Mouse (Mus musculus): Measurements from ENCODE around the gene Prpsap1. TPM values are rescaled to one million over a fixed set of nuclear protein-coding genes. Genes with fewer than 3 reads are reported as not detected.
A peak's percentile ranks its signal among the peaks of the same experiment; 100 is the strongest.

Prpsap1 gene
- 78.2 TPM for polyA plus RNA-seq (2012; fragmentation: generic; extraction: Trizol)

GRCm38 (mm10) chr11:116493795-116494252, at the start of gene Prpsap1:
Prpsap1 (minus strand) TSS chr11:116494202.
- Histone ChIP-seq H3K4me2 (ENCODE audit: low read depth) (peak within 1 kb of the TSS; percentile 56), H3K27me3 (ENCODE audit: control insufficient read depth, insufficient read depth, insufficient read length) (no peaks in the 10 kb centered on the region), H3K36me3 (ENCODE audit: control insufficient read depth, insufficient read depth) (no peaks in the 10 kb centered on the region), H3ac (ENCODE audit: control insufficient read depth, insufficient read length) (no peak within 1 kb of the TSS), H3K4me3 (no peak within 1 kb of the TSS), H3K79me2 (ENCODE audit: control insufficient read depth, insufficient read depth) (peaks cover 11% of the 10 kb centered on the region)
- TF ChIP-seq MAX (IDR thresholded peaks at IDR 0.05; ENCODE audit: low read depth) = no peak
- peak; percentile 16 for TF ChIP-seq TCF12 (IDR thresholded peaks at IDR 0.05; ENCODE audit: insufficient read depth, poor library complexity, severe bottlenecking)
- TF ChIP-seq MYOD1 (IDR thresholded peaks at IDR 0.05; ENCODE audit: control insufficient read depth in 1 of 3, insufficient read length in 2 of 3, low read depth in 2 of 3) = peak; percentile 36 to 74 (median 66)
- TF ChIP-seq CEBPB (IDR thresholded peaks at IDR 0.05; ENCODE audit: insufficient read depth, poor library complexity, severe bottlenecking) = peak; percentile 83
- no peak for TF ChIP-seq POLR2A (IDR thresholded peaks at IDR 0.05; ENCODE audit: insufficient read length, low read depth)
- TF ChIP-seq MYOG (IDR thresholded peaks at IDR 0.05; ENCODE audit: control insufficient read depth in 1 of 3, insufficient read depth in 1 of 3, insufficient read length in 2 of 3, low read depth in 2 of 3) = peak; percentile 45 to 80 (median 51)
- no peak for TF ChIP-seq SRF (IDR thresholded peaks at IDR 0.05; ENCODE audit: control insufficient read depth, insufficient read length, low read depth)
- TF ChIP-seq REST (IDR thresholded peaks at IDR 0.05; ENCODE audit: insufficient read depth, insufficient read length) = no peak
- no peak for TF ChIP-seq POLR2AphosphoS2 (IDR thresholded peaks at IDR 0.05; ENCODE audit: insufficient read length, low read depth)

- no peak overlapping the region for H3K4me2 ChIP-seq (ENCODE audit: low read depth)
- TF ChIP-seq REST (IDR thresholded peaks at IDR 0.05; ENCODE audit: insufficient read depth, insufficient read length) = no peak
- TF ChIP-seq TCF3 (IDR thresholded peaks at IDR 0.05; ENCODE audit: insufficient read length, low read depth) = no peak
- no peaks in the 10 kb centered on the region for H3K79me2 ChIP-seq (ENCODE audit: control insufficient read depth, insufficient read depth)
- H3ac ChIP-seq (ENCODE audit: control insufficient read depth, insufficient read length) = no peak overlapping the region
- H3K27me3 ChIP-seq (ENCODE audit: control insufficient read depth, insufficient read depth, insufficient read length) = no peaks in the 10 kb centered on the region
- no peak overlapping the region for H3K4me3 ChIP-seq
- peaks cover 14% of the 10 kb centered on the region for H3K36me3 ChIP-seq (ENCODE audit: control insufficient read depth, insufficient read depth)
These were observed 49.1 kb upstream of the Prpsap1 start for GRCm38 (mm10) chr11:116543110-116543509.

GRCm38 (mm10) chr11:116541183-116541582, 47.2 kb upstream of the Prpsap1 start:
- no peak overlapping the region for H3K4me2 ChIP-seq (ENCODE audit: low read depth)
- H3ac ChIP-seq (ENCODE audit: control insufficient read depth, insufficient read length) = no peak overlapping the region
- H3K36me3 ChIP-seq (ENCODE audit: control insufficient read depth, insufficient read depth) = peaks cover 14% of the 10 kb centered on the region
- no peak overlapping the region for H3K4me3 ChIP-seq
- H3K27me3 ChIP-seq (ENCODE audit: control insufficient read depth, insufficient read depth, insufficient read length) = no peaks in the 10 kb centered on the region
- no peaks in the 10 kb centered on the region for H3K79me2 ChIP-seq (ENCODE audit: control insufficient read depth, insufficient read depth)
- no peak for TF ChIP-seq SRF (IDR thresholded peaks at IDR 0.05; ENCODE audit: control insufficient read depth, insufficient read length, low read depth)
- TF ChIP-seq MYOD1 (IDR thresholded peaks at IDR 0.05; ENCODE audit: control insufficient read depth in 1 of 3, insufficient read length in 2 of 3, low read depth in 2 of 3) = peak in 1 of 3 experiments; percentile 2

- H3K79me2 ChIP-seq (ENCODE audit: control insufficient read depth, insufficient read depth) = no peaks in the 10 kb centered on the region
- H3K4me2 ChIP-seq (ENCODE audit: low read depth) = no peak overlapping the region
- no peak overlapping the region for H3ac ChIP-seq (ENCODE audit: control insufficient read depth, insufficient read length)
- H3K27me3 ChIP-seq (ENCODE audit: control insufficient read depth, insufficient read depth, insufficient read length) = no peaks in the 10 kb centered on the region
- H3K4me3 ChIP-seq = no peak overlapping the region
- peaks cover 10% of the 10 kb centered on the region for H3K36me3 ChIP-seq (ENCODE audit: control insufficient read depth, insufficient read depth)
- TF ChIP-seq CEBPB (IDR thresholded peaks at IDR 0.05; ENCODE audit: insufficient read depth, poor library complexity, severe bottlenecking) = no peak
- TF ChIP-seq MAX (IDR thresholded peaks at IDR 0.05; ENCODE audit: low read depth) = no peak
- no peak for TF ChIP-seq MYOG (IDR thresholded peaks at IDR 0.05; ENCODE audit: control insufficient read depth in 1 of 3, insufficient read depth in 1 of 3, insufficient read length in 2 of 3, low read depth in 2 of 3)
- no peak for TF ChIP-seq TCF3 (IDR thresholded peaks at IDR 0.05; ENCODE audit: insufficient read length, low read depth)
- no peak for TF ChIP-seq MYOD1 (IDR thresholded peaks at IDR 0.05; ENCODE audit: control insufficient read depth in 1 of 3, insufficient read length in 2 of 3, low read depth in 2 of 3)
- no peak for TF ChIP-seq SRF (IDR thresholded peaks at IDR 0.05; ENCODE audit: control insufficient read depth, insufficient read length, low read depth)
- no peak for TF ChIP-seq POLR2A (IDR thresholded peaks at IDR 0.05; ENCODE audit: insufficient read length, low read depth)
- no peak for TF ChIP-seq E2F4 (IDR thresholded peaks at IDR 0.05; ENCODE audit: insufficient read depth)
- TF ChIP-seq TCF12 (IDR thresholded peaks at IDR 0.05; ENCODE audit: insufficient read depth, poor library complexity, severe bottlenecking) = no peak
These were observed 44.2 kb upstream of the Prpsap1 start for GRCm38 (mm10) chr11:116538142-116538735.

- Histone ChIP-seq H3K4me3 (no peak overlapping the region), H3K79me2 (ENCODE audit: control insufficient read depth, insufficient read depth) (no peaks in the 10 kb centered on the region), H3K36me3 (ENCODE audit: control insufficient read depth, insufficient read depth) (peaks cover 5% of the 10 kb centered on the region)
These were observed 43.4 kb upstream of the Prpsap1 start for GRCm38 (mm10) chr11:116537388-116537787.

More at GRCm38 (mm10) chr11:116537388-116537787, 43.4 kb upstream of the Prpsap1 start:
- H3K27me3 ChIP-seq (ENCODE audit: control insufficient read depth, insufficient read depth, insufficient read length) = no peaks in the 10 kb centered on the region
- H3K4me2 ChIP-seq (ENCODE audit: low read depth) = no peak overlapping the region
- no peak overlapping the region for H3ac ChIP-seq (ENCODE audit: control insufficient read depth, insufficient read length)
- TF ChIP-seq E2F4 (IDR thresholded peaks at IDR 0.05; ENCODE audit: insufficient read depth) (no peak), MAX (IDR thresholded peaks at IDR 0.05; ENCODE audit: low read depth) (no peak), USF1 (IDR thresholded peaks at IDR 0.05; ENCODE audit: low read depth) (no peak), POLR2AphosphoS2 (IDR thresholded peaks at IDR 0.05; ENCODE audit: insufficient read length, low read depth) (no peak), POLR2A (IDR thresholded peaks at IDR 0.05; ENCODE audit: insufficient read length, low read depth) (no peak), CEBPB (IDR thresholded peaks at IDR 0.05; ENCODE audit: insufficient read depth, poor library complexity, severe bottlenecking) (no peak), SRF (IDR thresholded peaks at IDR 0.05; ENCODE audit: control insufficient read depth, insufficient read length, low read depth) (no peak), TCF3 (IDR thresholded peaks at IDR 0.05; ENCODE audit: insufficient read length, low read depth) (no peak), TCF12 (IDR thresholded peaks at IDR 0.05; ENCODE audit: insufficient read depth, poor library complexity, severe bottlenecking) (no peak), MYOG (IDR thresholded peaks at IDR 0.05; ENCODE audit: control insufficient read depth in 1 of 3, insufficient read depth in 1 of 3, insufficient read length in 2 of 3, low read depth in 2 of 3) (no peak), REST (IDR thresholded peaks at IDR 0.05; ENCODE audit: insufficient read depth, insufficient read length) (no peak), MYOD1 (IDR thresholded peaks at IDR 0.05; ENCODE audit: control insufficient read depth in 1 of 3, insufficient read length in 2 of 3, low read depth in 2 of 3) (no peak)
